Mouse (Mus musculus): ENCODE measurements around the gene Sema3d. TPM values are rescaled to one million over a fixed set of nuclear protein-coding genes. Genes with fewer than 3 reads are reported as not detected.

The Sema3d gene
- 16.1 and 16.6 TPM in 2 replicates for polyA plus RNA-seq (2015; fragmentation: Nextera tagmentation; extraction: Ambion mirVana)

GRCm38 (mm10) chr5:12383133-12383959 is at the start of gene Sema3d:
Gene Sema3d (plus strand): TSS chr5:12383385.
- peak within 1 kb of the TSS; percentile 80 for H3K4me3 ChIP-seq (ENCODE audit: low read length)
- no peaks in the 10 kb centered on the region for H3K36me3 ChIP-seq (ENCODE audit: insufficient read depth, low read length)
- H3K27me3 ChIP-seq (ENCODE audit: insufficient read depth, low read length): no peaks in the 10 kb centered on the region
- H3K9ac ChIP-seq (replicated peaks; ENCODE audit: low read length): peak within 1 kb of the TSS; percentile 79
- no peaks in the 10 kb centered on the region for H3K9me3 ChIP-seq (ENCODE audit: low read length)
- peak within 1 kb of the TSS; percentile 66; the same call in 1 of the 2 replicates for H3K27ac ChIP-seq (ENCODE audit: low read length)
- peak; percentile 98 for ATAC-seq (ENCODE audit: low FRiP score, low TSS enrichment)
- whole genome bisulfite sequencing: under 1% methylated on average over 47 of the region's 49 CpGs
- peak within 1 kb of the TSS; percentile 91 for H3K4me2 ChIP-seq (replicated peaks; ENCODE audit: low read depth, low read length)
- peaks cover 9% of the 10 kb centered on the region; the same call in 1 of the 2 replicates for H3K4me1 ChIP-seq (ENCODE audit: insufficient read depth, low read length)

DNA sequence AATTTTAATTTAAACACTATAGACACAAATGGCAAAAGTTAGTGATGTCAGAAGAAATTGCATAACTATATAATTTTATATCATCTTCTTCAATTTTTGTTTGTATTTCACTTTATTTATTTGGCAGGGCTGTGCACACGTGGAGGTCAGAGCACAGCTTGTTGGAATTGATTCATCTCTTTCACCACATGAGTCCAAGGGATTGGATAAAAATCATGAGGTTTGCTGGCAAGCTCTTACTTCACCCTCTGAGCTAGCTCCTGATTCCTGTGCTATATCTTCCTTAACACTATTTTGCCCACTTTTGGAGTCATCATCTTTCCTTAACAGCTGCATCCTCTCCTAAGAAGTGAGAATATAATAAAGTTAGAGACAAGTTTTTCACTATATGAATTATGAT is 5.9 kb upstream of the Sema3d start:
- H3K27ac ChIP-seq (ENCODE audit: low read length): no peak overlapping the region
- no peaks in the 10 kb centered on the region for H3K4me1 ChIP-seq (ENCODE audit: insufficient read depth, low read length)
- no peak overlapping the region for H3K9ac ChIP-seq (replicated peaks; ENCODE audit: low read length)
- H3K27me3 ChIP-seq (ENCODE audit: insufficient read depth, low read length): no peaks in the 10 kb centered on the region
- ATAC-seq (ENCODE audit: low FRiP score, low TSS enrichment): no peak
- no peaks in the 10 kb centered on the region for H3K36me3 ChIP-seq (ENCODE audit: insufficient read depth, low read length)
- no peak overlapping the region for H3K4me3 ChIP-seq (ENCODE audit: low read length)
- H3K9me3 ChIP-seq (ENCODE audit: low read length): no peaks in the 10 kb centered on the region
- WGBS: 52% methylated on average over 1 of the region's 1 CpGs
- H3K4me2 ChIP-seq (replicated peaks; ENCODE audit: low read depth, low read length): no peak overlapping the region

GRCm38 (mm10) chr5:12378900-12379299 is 4.3 kb upstream of the Sema3d start:
- no peak overlapping the region for H3K4me2 ChIP-seq (replicated peaks; ENCODE audit: low read depth, low read length)
- H3K4me3 ChIP-seq (ENCODE audit: low read length): no peak overlapping the region
- H3K27ac ChIP-seq (ENCODE audit: low read length): no peak overlapping the region
- H3K9me3 ChIP-seq (ENCODE audit: low read length): no peaks in the 10 kb centered on the region
- no peaks in the 10 kb centered on the region for H3K27me3 ChIP-seq (ENCODE audit: insufficient read depth, low read length)
- 37% methylated on average over 5 of the region's 5 CpGs for WGBS
- ATAC-seq (ENCODE audit: low FRiP score, low TSS enrichment): no peak
- H3K9ac ChIP-seq (replicated peaks; ENCODE audit: low read length): no peak overlapping the region
- no peaks in the 10 kb centered on the region for H3K4me1 ChIP-seq (ENCODE audit: insufficient read depth, low read length)
- no peaks in the 10 kb centered on the region for H3K36me3 ChIP-seq (ENCODE audit: insufficient read depth, low read length)

- H3K4me2 ChIP-seq (replicated peaks; ENCODE audit: low read depth, low read length): no peak overlapping the region
- H3K4me3 ChIP-seq (ENCODE audit: low read length): no peak overlapping the region
- H3K9ac ChIP-seq (replicated peaks; ENCODE audit: low read length): no peak overlapping the region
- whole genome bisulfite sequencing: 87% methylated on average over 5 of the region's 5 CpGs
- H3K36me3 ChIP-seq (ENCODE audit: insufficient read depth, low read length): no peaks in the 10 kb centered on the region
- peaks cover 9% of the 10 kb centered on the region; the same call in 1 of the 2 replicates for H3K4me1 ChIP-seq (ENCODE audit: insufficient read depth, low read length)
- no peak for ATAC-seq (ENCODE audit: low FRiP score, low TSS enrichment)
- no peaks in the 10 kb centered on the region for H3K27me3 ChIP-seq (ENCODE audit: insufficient read depth, low read length)
- H3K27ac ChIP-seq (ENCODE audit: low read length): no peak overlapping the region
- no peaks in the 10 kb centered on the region for H3K9me3 ChIP-seq (ENCODE audit: low read length)
Observed at GRCm38 (mm10) chr5:12382010-12382409, 1.2 kb upstream of the Sema3d start.

DNA sequence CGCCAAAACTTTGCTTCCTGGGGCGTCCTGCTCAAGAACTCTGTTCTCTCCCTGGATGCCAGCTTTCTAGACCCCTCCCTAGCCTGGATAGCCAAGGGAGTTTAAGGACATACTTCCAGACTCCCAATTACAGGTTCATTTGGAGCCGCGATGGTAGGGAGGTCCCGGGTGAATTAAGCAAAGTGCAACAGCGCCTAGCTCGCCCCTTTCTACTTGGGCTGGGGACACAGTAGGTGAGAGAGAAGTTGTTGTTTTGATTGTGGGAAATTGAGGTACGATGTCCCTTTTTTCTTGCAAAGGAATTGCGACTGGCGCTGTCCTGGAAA is 738 bp downstream of the Sema3d start:
- no peaks in the 10 kb centered on the region for H3K27me3 ChIP-seq (ENCODE audit: insufficient read depth, low read length)
- under 1% methylated on average over 10 of the region's 10 CpGs for WGBS
- H3K27ac ChIP-seq (ENCODE audit: low read length): peak overlapping the region; percentile 66; the same call in 1 of the 2 replicates
- peak overlapping the region; percentile 80 for H3K4me3 ChIP-seq (ENCODE audit: low read length)
- no peaks in the 10 kb centered on the region for H3K36me3 ChIP-seq (ENCODE audit: insufficient read depth, low read length)
- peaks cover 9% of the 10 kb centered on the region; the same call in 1 of the 2 replicates for H3K4me1 ChIP-seq (ENCODE audit: insufficient read depth, low read length)
- peak overlapping the region; percentile 79 for H3K9ac ChIP-seq (replicated peaks; ENCODE audit: low read length)
- ATAC-seq (ENCODE audit: low FRiP score, low TSS enrichment): no peak
- H3K9me3 ChIP-seq (ENCODE audit: low read length): no peaks in the 10 kb centered on the region
- peak overlapping the region; percentile 91 for H3K4me2 ChIP-seq (replicated peaks; ENCODE audit: low read depth, low read length)

- no peak overlapping the region for H3K4me2 ChIP-seq (replicated peaks; ENCODE audit: low read depth, low read length)
- H3K9me3 ChIP-seq (ENCODE audit: low read length): no peaks in the 10 kb centered on the region
- ATAC-seq (ENCODE audit: low FRiP score, low TSS enrichment): no peak
- H3K36me3 ChIP-seq (ENCODE audit: insufficient read depth, low read length): no peaks in the 10 kb centered on the region
- H3K4me1 ChIP-seq (ENCODE audit: insufficient read depth, low read length): no peaks in the 10 kb centered on the region
- no peak overlapping the region for H3K9ac ChIP-seq (replicated peaks; ENCODE audit: low read length)
- WGBS: 86% methylated on average over 5 of the region's 5 CpGs
- no peak overlapping the region for H3K4me3 ChIP-seq (ENCODE audit: low read length)
- no peak overlapping the region for H3K27ac ChIP-seq (ENCODE audit: low read length)
- no peaks in the 10 kb centered on the region for H3K27me3 ChIP-seq (ENCODE audit: insufficient read depth, low read length)
Observed at GRCm38 (mm10) chr5:12392667-12393066, 9.5 kb downstream of the Sema3d start.

DNA sequence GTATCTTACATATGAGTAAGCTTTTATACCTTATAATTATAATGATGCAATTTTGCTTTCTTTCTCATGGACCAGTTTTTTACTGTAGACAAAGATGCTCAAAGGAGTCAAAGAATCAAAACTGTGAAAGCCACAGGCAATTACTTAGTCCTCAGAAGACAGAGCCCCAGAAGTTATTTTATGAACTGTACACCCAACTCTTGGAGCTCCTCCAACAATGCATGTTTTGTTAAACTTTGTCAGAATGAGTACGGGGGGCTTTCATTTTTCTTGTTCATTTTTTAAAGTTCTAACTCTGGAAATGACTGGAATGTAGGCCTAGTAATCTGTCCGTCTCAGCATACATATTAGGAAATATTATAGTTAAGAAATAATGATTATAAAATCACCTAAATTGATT is 16.1 kb downstream of the Sema3d start:
- ATAC-seq (ENCODE audit: low FRiP score, low TSS enrichment): no peak
- Histone ChIP-seq H3K9me3 (ENCODE audit: low read length) (no peaks in the 10 kb centered on the region), H3K4me3 (ENCODE audit: low read length) (no peak overlapping the region), H3K4me2 (replicated peaks; ENCODE audit: low read depth, low read length) (no peak overlapping the region), H3K4me1 (ENCODE audit: insufficient read depth, low read length) (no peaks in the 10 kb centered on the region), H3K36me3 (ENCODE audit: insufficient read depth, low read length) (no peaks in the 10 kb centered on the region), H3K27ac (ENCODE audit: low read length) (no peak overlapping the region), H3K9ac (replicated peaks; ENCODE audit: low read length) (no peak overlapping the region), H3K27me3 (ENCODE audit: insufficient read depth, low read length) (no peaks in the 10 kb centered on the region)
- 67% methylated on average over 2 of the region's 2 CpGs for WGBS

DNA sequence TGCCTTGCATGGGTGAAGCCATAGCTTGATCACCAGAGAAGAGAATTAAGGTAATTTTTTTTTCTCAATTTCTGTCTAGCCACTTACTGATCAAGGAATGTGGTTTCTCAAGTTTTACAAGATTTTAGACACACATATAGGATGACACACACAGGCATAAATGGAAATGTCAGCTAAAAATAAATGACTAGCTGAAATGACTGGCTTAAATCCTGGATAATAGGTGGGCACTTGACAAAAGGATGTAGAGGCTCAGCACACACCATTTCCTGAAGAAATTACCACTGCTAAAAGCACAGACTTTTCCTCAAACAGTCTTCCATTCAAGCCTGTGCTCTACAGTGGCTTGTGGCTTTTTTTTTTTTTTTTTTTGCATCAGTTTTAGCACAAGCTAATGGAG is 21.0 kb downstream of the Sema3d start:
- H3K4me2 ChIP-seq (replicated peaks; ENCODE audit: low read depth, low read length): no peak overlapping the region
- H3K27ac ChIP-seq (ENCODE audit: low read length): no peak overlapping the region
- H3K9me3 ChIP-seq (ENCODE audit: low read length): no peaks in the 10 kb centered on the region
- H3K27me3 ChIP-seq (ENCODE audit: insufficient read depth, low read length): no peaks in the 10 kb centered on the region
- no peaks in the 10 kb centered on the region for H3K4me1 ChIP-seq (ENCODE audit: insufficient read depth, low read length)
- no peak overlapping the region for H3K4me3 ChIP-seq (ENCODE audit: low read length)
- no peak overlapping the region for H3K9ac ChIP-seq (replicated peaks; ENCODE audit: low read length)
- no peaks in the 10 kb centered on the region for H3K36me3 ChIP-seq (ENCODE audit: insufficient read depth, low read length)
- no peak for ATAC-seq (ENCODE audit: low FRiP score, low TSS enrichment)

DNA sequence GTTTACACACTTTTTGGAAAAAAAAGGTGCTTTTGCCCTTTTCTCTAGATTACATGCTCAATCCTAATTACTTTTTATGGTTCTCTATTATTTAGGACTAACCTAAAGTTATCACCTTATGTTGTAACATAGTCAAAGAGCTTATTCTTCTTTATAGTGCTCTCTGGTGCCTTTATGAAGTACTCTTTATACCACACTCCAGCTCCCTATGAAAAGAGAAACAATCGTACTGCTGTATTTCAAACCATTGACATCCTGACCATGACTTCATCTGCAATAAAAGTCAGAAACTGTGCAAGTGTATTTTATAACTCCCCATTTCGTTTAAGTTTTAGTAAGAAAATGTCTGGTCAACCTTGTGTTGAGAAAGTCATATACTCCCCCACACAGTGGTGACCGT is 29.4 kb downstream of the Sema3d start:
- Histone ChIP-seq H3K9ac (replicated peaks; ENCODE audit: low read length) (no peak overlapping the region), H3K4me1 (ENCODE audit: insufficient read depth, low read length) (no peaks in the 10 kb centered on the region), H3K36me3 (ENCODE audit: insufficient read depth, low read length) (no peaks in the 10 kb centered on the region), H3K4me3 (ENCODE audit: low read length) (no peak overlapping the region), H3K27ac (ENCODE audit: low read length) (no peak overlapping the region), H3K4me2 (replicated peaks; ENCODE audit: low read depth, low read length) (no peak overlapping the region), H3K9me3 (ENCODE audit: low read length) (no peaks in the 10 kb centered on the region), H3K27me3 (ENCODE audit: insufficient read depth, low read length) (no peaks in the 10 kb centered on the region)
- no peak for ATAC-seq (ENCODE audit: low FRiP score, low TSS enrichment)
- WGBS: 31% methylated on average over 3 of the region's 3 CpGs

GRCm38 (mm10) chr5:12423264-12423663 is 40.1 kb downstream of the Sema3d start:
- no peak overlapping the region for H3K9ac ChIP-seq (replicated peaks; ENCODE audit: low read length)
- WGBS: 25% methylated on average over 5 of the region's 5 CpGs
- H3K4me1 ChIP-seq (ENCODE audit: insufficient read depth, low read length): no peaks in the 10 kb centered on the region
- H3K4me2 ChIP-seq (replicated peaks; ENCODE audit: low read depth, low read length): no peak overlapping the region
- no peak overlapping the region for H3K27ac ChIP-seq (ENCODE audit: low read length)
- no peak for ATAC-seq (ENCODE audit: low FRiP score, low TSS enrichment)
- no peak overlapping the region for H3K4me3 ChIP-seq (ENCODE audit: low read length)
- H3K36me3 ChIP-seq (ENCODE audit: insufficient read depth, low read length): no peaks in the 10 kb centered on the region
- H3K9me3 ChIP-seq (ENCODE audit: low read length): no peaks in the 10 kb centered on the region
- H3K27me3 ChIP-seq (ENCODE audit: insufficient read depth, low read length): no peaks in the 10 kb centered on the region

All from kidney, embryonic 16.5 days (tissue).